Mouse (Mus musculus) hindbrain, embryonic 16.5 days (tissue): ENCODE measurements at regions not wholly inside any gene's neighbourhood (a gene's known extent, or its start where the extent isn't known, plus 50 kb on each side); places are given as distances from the start of the nearest gene placed in this dataset.

ENCODE experiments used
- ATAC-seq: fragments of 200-750 bp; cut with Nextera tagmentation; 2 replicates; pipeline ENCODE4 v1.8.0; 2017; ENCODE audit warnings: moderate TSS enrichment, moderate library complexity
- H3K27ac ChIP-seq: fragments of 300-500 bp; sonication (generic); 2 replicates; pipeline ENCODE4 v1.5.1; 2014; ENCODE audit warnings: low read depth, mild to moderate bottlenecking, control low read depth, low read length, moderate library complexity
- H3K27me3 ChIP-seq: fragments of 300-500 bp; sonication (generic); replicated peaks from 2 replicates; pipeline ENCODE4 v1.6.1; 2014; ENCODE audit warnings: low read length; ENCODE audit not compliant: control insufficient read depth, insufficient read depth
- H3K36me3 ChIP-seq: fragments of 300-500 bp; sonication (generic); 2 replicates; pipeline ENCODE4 v1.6.1; 2014; ENCODE audit warnings: mild to moderate bottlenecking, low read length, moderate library complexity, mixed read lengths; ENCODE audit not compliant: control insufficient read depth, insufficient read depth
- H3K4me1 ChIP-seq: fragments of 300-500 bp; sonication (generic); 2 replicates; pipeline ENCODE4 v1.6.1; 2014; ENCODE audit warnings: low read depth, low read length; ENCODE audit not compliant: control insufficient read depth, insufficient read depth
- H3K4me2 ChIP-seq: fragments of 300-500 bp; sonication (generic); 2 replicates; pipeline ENCODE4 v1.6.1; 2014; ENCODE audit warnings: mild to moderate bottlenecking, low read length, control low read depth, moderate library complexity
- H3K4me3 ChIP-seq: fragments of 300-500 bp; sonication (generic); 2 replicates; pipeline ENCODE4 v1.5.1; 2014; ENCODE audit warnings: mild to moderate bottlenecking, low read length, control low read depth, moderate library complexity
- H3K9ac ChIP-seq: fragments of 300-500 bp; sonication (generic); 2 replicates; pipeline ENCODE4 v1.6.1; 2014; ENCODE audit warnings: low read depth, mild to moderate bottlenecking, control low read depth, low read length, moderate library complexity
- H3K9me3 ChIP-seq: fragments of 300-500 bp; sonication (generic); 2 replicates; pipeline ENCODE4 v1.6.1; 2014; ENCODE audit warnings: mild to moderate bottlenecking, low read length, moderate library complexity; ENCODE audit not compliant: control insufficient read depth
- WGBS: fragments of 180-500 bp; shearing (Covaris S2); extraction: QIAGEN DNeasy Blood & Tissue Kit; methylation state at CpG from one replicate; pipeline ENCODE4 v1.1.7; 2014; 5-methylcytosine and 5-hydroxymethylcytosine counted together

DNA sequence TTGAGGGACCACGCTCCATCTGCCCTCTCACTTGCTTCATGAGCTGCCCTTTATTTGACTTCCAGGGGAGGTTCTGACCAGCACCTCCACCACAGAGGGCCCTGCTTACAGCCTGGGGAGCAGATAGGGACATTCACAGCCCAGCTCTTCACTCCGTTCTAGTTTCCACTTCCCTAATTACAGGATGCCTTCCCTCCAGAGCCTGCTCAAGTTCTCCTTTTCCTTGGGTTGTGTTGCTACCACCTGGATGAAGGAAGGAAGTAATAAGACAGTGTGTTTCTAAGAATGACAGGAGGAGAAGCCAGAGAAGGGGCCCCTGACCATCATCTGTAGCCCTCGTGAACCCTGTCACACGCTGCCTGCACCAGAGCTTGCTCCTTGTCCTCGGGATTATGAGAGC is 152.1 kb downstream of the Maf start:
- Histone ChIP-seq H3K9me3 (no peaks in the 10 kb centered on the region), H3K4me1 (no peaks in the 10 kb centered on the region), H3K9ac (no peak overlapping the region), H3K4me3 (no peak overlapping the region), H3K27ac (no peak overlapping the region), H3K36me3 (no peaks in the 10 kb centered on the region), H3K27me3 (no peaks in the 10 kb centered on the region), H3K4me2 (no peak overlapping the region)
- no peak for ATAC-seq
- 83% methylated on average over 5 of the region's 5 CpGs for WGBS

DNA sequence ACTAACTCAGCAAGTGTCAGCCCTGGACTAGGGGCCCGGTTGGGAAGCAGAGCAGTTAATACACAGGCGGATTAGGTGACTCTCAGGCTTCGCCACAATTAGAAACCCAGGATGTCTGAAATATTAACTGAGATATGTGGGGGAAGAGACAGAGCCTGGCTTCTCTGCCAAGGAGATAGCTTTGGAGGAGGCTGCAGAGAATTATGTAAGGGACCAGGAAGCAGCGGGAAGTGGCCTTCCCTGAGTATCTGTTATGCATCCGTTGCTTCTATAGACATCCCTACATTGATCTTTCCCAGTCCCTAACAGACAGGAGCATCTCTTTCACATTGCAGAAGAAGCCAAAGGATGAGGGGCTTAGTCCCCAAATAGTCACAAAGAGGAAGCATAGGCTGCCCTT is 153.4 kb downstream of the Maf start:
- Histone ChIP-seq H3K9me3 (no peaks in the 10 kb centered on the region), H3K27me3 (no peaks in the 10 kb centered on the region), H3K27ac (no peak overlapping the region), H3K4me3 (no peak overlapping the region), H3K9ac (no peak overlapping the region), H3K4me2 (no peak overlapping the region), H3K36me3 (no peaks in the 10 kb centered on the region), H3K4me1 (no peaks in the 10 kb centered on the region)
- no peak for ATAC-seq
- WGBS, result 90% methylated on average over 5 of the region's 5 CpGs

- Histone ChIP-seq H3K9me3 (no peaks in the 10 kb centered on the region), H3K9ac (no peak overlapping the region), H3K4me3 (no peak overlapping the region), H3K27ac (no peak overlapping the region), H3K4me2 (no peak overlapping the region), H3K4me1 (no peaks in the 10 kb centered on the region), H3K27me3 (no peaks in the 10 kb centered on the region), H3K36me3 (no peaks in the 10 kb centered on the region)
- ATAC-seq, result no peak
- WGBS, result 65% methylated on average over 5 of the region's 5 CpGs
These were observed 156.3 kb downstream of the Maf start for GRCm38 (mm10) chr8:115551262-115551661.

GRCm38 (mm10) chr8:115549112-115549511 is 158.5 kb downstream of the Maf start:
- Histone ChIP-seq H3K4me3 (no peak overlapping the region), H3K4me1 (no peaks in the 10 kb centered on the region), H3K27me3 (no peaks in the 10 kb centered on the region), H3K9me3 (no peaks in the 10 kb centered on the region), H3K27ac (no peak overlapping the region), H3K36me3 (no peaks in the 10 kb centered on the region), H3K4me2 (no peak overlapping the region), H3K9ac (no peak overlapping the region)
- 42% methylated on average over 1 of the region's 1 CpGs for WGBS
- ATAC-seq, result no peak

GRCm38 (mm10) chr8:115544067-115544466 is 163.5 kb downstream of the Maf start:
- no peak overlapping the region for H3K27ac ChIP-seq
- no peaks in the 10 kb centered on the region for H3K27me3 ChIP-seq
- H3K36me3 ChIP-seq, result no peaks in the 10 kb centered on the region
- no peak for ATAC-seq
- WGBS, result 79% methylated on average over 6 of the region's 6 CpGs
- no peak overlapping the region for H3K4me2 ChIP-seq
- H3K4me3 ChIP-seq, result no peak overlapping the region
- H3K9ac ChIP-seq, result no peak overlapping the region
- H3K4me1 ChIP-seq, result no peaks in the 10 kb centered on the region
- H3K9me3 ChIP-seq, result no peaks in the 10 kb centered on the region

DNA sequence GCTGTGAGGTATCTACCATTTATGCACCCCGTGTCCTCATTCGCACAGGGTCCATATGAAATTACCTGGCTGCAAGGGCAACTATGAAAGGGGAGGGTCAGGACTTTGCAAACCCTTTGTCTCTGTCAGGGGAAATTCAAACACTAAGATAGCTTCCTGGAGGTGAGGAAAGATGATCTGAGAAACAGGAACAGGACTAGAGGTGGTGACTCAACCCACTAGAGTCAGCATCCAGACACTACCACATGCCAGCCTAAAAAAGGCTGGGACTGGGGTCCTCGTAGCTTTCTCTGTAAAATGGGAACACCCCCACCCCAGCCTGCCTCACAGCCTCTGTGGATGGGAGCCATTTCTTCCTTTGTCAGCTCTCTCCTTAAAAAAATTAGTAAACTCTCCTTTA is 164.7 kb downstream of the Maf start:
- 95% methylated on average over 3 of the region's 3 CpGs for WGBS
- Histone ChIP-seq H3K4me3 (no peak overlapping the region), H3K9me3 (no peaks in the 10 kb centered on the region), H3K9ac (no peak overlapping the region), H3K36me3 (no peaks in the 10 kb centered on the region), H3K4me1 (no peaks in the 10 kb centered on the region), H3K27me3 (no peaks in the 10 kb centered on the region), H3K27ac (no peak overlapping the region), H3K4me2 (no peak overlapping the region)
- ATAC-seq, result no peak

DNA sequence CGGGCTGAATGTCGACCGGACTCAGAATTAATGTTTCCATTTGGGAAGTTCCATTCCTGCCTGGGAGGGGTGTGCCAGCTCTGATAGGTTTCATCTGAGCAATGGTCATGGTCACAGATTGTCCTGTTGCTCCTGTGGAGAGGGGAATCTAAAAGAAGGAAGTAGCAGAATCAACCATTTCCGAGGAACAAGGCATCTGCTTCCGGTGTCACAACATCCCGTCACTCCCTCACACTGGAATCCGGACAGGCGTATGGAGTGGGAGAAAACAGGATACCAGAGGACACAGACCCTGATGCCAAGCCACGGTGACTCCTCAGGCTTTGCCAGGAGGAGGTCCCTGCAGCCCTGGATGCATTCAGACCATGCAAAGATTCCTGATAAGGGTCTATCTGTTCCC is 168.0 kb downstream of the Maf start:
- no peaks in the 10 kb centered on the region for H3K27me3 ChIP-seq
- no peak overlapping the region for H3K9ac ChIP-seq
- H3K4me3 ChIP-seq, result no peak overlapping the region
- no peaks in the 10 kb centered on the region for H3K9me3 ChIP-seq
- no peak overlapping the region for H3K27ac ChIP-seq
- H3K4me1 ChIP-seq, result peaks cover 6% of the 10 kb centered on the region
- no peaks in the 10 kb centered on the region for H3K36me3 ChIP-seq
- WGBS, result 64% methylated on average over 9 of the region's 9 CpGs
- H3K4me2 ChIP-seq, result no peak overlapping the region
- ATAC-seq, result no peak

GRCm38 (mm10) chr8:115538236-115538635 is 169.4 kb downstream of the Maf start:
- WGBS, result 87% methylated on average over 4 of the region's 4 CpGs
- no peak overlapping the region for H3K4me2 ChIP-seq
- H3K4me3 ChIP-seq, result no peak overlapping the region
- no peak overlapping the region for H3K27ac ChIP-seq
- H3K27me3 ChIP-seq, result no peaks in the 10 kb centered on the region
- H3K9me3 ChIP-seq, result no peaks in the 10 kb centered on the region
- H3K4me1 ChIP-seq, result peaks cover 6% of the 10 kb centered on the region
- H3K9ac ChIP-seq, result no peak overlapping the region
- no peaks in the 10 kb centered on the region for H3K36me3 ChIP-seq
- no peak for ATAC-seq

- WGBS, result 34% methylated on average over 5 of the region's 5 CpGs
- no peak for ATAC-seq
- H3K36me3 ChIP-seq, result no peaks in the 10 kb centered on the region
These were observed 169.8 kb downstream of the Maf start for GRCm38 (mm10) chr8:115537761-115538160.

More at GRCm38 (mm10) chr8:115537761-115538160, 169.8 kb downstream of the Maf start:
- H3K4me1 ChIP-seq, result peaks cover 6% of the 10 kb centered on the region
- no peak overlapping the region for H3K9ac ChIP-seq
- H3K27ac ChIP-seq, result no peak overlapping the region
- no peaks in the 10 kb centered on the region for H3K27me3 ChIP-seq
- no peaks in the 10 kb centered on the region for H3K9me3 ChIP-seq
- H3K4me2 ChIP-seq, result no peak overlapping the region
- H3K4me3 ChIP-seq, result no peak overlapping the region
